Mouse (Mus musculus) ovary, postnatal 36 days (tissue): Measurements from ENCODE around the gene Angptl6.
A peak's percentile ranks its signal among the peaks of the same experiment; 100 is the strongest.

Source experiments
- DNase-seq: peaks from one replicate; pipeline ENCODE4 v3.0.0; 2022; ENCODE audit warnings: low spot score, mixed read lengths

Angptl6 gene

DNA sequence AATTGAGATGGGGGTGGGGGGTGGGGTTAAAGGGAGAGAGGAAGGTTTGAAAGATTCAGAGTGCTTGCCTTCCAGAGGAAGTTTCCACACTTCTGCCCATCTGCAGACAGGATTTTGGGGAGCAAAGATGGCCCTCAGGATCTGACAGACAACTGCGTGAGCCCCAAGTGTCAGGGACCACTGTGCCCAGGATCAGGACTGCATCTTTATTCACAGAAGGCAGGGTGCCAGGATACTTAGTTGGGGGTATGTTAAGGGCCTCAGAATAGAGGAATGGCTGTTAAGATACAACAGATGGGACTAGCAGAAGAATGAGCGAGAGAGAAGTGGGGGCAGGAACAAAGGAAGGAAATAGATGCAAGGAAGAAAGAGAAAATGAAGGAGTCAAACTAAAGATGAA is 7.0 kb upstream of the Angptl6 start:
- no peak for DNase-seq

DNA sequence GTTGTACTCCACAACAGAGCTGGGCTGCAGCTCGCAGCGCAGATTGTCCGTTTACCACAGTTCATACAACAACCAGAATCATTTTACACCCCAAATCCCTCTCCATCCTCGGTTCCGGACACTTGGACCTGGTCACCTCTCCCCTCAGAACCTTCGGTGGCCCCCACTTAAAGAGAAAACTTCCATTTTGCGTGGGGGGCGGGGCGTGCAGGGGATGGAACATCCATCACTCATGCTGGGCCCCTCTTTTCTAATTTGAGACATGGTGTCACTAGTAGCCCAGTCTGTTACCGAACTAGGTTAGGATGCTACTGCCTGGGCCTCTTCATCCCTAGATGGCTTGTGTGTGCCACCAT is 839 bp downstream of the Angptl6 start:
- DNase-seq: peak; percentile 47

DNA sequence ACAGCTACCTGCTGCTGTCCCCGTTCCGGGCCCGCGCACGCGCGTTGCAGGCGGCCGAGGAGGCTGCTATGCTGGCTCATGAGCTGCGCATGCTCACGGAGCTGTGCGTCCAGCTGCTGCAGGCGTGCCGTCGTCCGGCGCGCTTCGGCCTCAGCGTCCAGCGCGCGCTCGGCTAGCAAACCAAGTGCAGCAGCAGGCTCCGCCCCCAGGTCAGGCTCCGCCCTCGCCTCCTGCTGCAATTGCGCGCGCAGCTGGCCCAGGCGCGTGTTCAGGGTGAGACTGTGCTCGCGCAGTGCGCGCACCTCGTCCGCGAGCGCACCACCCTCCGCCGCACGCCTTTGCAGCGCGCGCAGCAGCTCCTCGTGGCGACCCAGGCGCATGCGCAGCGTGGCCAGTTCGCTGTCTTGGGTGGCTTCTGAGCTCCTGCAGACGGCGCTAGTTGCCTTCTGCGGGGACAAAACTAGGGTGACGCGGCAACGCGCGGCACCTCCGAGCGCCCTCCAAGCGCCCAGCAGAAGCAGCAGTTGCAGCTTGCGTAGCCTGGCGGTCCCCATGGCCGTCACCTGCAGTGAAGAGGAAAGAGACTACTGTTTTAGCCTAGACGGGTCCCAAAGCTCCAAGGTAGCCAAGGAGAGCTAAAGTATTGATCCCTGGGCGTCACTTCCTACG is 1.4 kb downstream of the Angptl6 start:
- DNase-seq: peak; percentile 100

DNA sequence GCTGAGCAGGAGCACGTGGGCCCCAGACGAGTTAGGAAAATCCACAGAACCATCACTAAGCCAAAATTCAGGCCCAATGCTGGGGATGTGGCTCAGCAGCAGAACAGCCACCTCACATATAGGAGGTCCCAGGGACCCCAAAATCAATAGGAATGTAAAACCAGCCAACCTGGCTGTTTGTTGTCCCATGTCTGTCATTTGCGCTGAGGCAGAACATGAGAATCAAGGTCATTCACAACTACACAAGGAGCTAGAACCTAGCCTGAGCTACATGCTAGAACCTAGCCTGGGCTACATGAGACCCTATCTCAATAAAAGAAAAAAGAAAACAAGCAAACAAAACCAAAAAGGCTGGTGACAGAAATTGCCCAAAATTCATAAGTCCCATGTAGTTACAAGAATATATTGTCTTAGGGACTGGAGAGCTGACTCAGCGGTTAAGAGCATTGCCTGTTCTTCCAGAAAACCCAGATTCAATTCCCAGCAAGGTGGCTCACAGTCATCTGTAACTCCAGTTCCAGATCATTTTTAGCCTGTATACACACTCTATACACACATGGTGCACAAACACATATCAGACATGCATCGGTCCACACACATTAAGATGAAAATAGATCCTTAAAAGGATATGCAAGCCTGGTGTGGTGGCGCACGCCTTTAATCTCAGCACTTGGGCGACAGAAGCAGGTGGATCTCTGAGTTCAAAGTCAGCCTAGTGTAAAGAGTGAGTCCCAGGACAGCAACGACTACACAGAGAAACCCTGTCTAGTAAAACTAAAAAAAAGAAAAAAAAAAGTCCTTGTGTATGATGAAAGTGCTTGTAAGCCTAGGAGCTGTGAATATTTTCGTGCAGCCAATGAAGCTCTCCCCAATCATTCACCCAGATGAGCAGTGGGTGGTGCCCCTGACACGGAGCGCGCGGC is 2.1 kb downstream of the Angptl6 start:
- no peak for DNase-seq

DNA sequence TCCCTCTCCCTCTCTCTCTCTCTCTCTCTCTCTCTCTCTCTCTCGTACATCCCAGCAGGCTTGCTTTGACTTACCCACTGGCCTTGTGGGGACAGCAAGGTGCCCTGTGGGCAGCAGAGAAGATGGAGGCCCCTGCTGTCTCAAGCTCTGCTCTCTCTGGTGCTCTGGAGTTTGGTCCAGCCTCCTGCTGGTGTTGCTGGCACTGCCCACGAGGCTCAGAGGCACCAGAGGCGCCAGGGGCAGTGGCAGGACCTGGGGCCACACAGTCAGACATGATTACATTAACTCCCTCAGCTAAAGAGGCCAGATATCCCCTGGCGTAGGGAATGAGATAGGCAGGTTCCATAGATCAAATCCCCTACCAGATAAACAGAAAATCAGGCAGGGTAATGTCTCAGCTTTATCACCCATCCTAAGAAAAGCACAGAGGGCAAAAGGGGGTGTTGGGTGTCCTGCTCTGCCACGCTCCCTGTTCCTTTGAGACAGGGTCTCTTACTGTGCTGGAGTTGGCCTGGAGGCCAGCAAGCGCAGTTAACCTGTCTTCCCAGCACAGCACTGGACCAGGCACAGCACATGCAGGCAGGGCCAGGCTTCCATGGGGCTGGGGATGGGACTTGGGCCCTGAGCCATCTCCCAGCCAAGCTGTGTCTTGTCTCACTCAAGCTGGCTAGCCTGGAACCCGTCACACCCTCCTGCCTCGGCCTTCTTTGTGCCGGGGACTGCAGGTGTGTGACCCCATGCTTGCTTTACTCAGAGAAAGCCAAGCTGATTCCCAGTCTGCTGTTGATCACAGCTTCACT is 3.0 kb downstream of the Angptl6 start:
- no peak for DNase-seq

DNA sequence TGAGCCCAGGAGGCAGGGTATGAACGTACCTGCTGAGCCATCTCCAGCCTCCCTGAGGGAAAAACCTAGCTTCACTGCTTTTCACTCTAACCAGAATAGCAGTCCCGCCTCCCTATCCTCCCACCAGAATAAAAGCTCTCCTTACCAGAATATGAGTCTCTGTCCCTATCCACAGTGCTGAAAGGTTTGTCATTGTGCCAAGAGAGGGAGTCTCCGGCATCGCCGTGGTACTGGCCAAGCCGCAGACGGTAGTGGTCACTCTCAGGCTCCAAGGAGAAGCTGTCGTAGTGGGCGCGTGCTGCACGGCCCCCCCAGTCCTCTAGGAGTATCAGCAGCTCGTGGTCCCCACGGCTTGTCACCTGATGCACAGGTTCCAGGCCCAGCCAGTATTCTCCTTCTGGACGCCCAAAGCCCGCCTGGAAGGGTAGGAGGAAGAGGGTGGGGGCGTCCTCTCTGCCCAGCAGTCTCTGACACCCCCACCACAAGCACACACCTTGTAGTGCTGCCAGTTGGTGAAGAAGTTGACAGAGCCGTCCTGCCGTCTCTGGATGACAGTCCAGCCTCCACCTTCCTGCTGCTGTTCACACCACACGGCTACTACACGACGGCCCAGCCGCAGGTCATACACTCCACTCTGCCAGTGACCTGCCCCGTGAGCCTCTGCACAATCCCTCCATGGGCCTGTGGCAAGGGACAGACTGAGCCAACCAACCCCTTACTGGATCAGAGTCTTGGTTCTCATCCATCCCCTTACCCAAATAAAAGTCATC is 4.3 kb downstream of the Angptl6 start:
- no peak for DNase-seq

DNA sequence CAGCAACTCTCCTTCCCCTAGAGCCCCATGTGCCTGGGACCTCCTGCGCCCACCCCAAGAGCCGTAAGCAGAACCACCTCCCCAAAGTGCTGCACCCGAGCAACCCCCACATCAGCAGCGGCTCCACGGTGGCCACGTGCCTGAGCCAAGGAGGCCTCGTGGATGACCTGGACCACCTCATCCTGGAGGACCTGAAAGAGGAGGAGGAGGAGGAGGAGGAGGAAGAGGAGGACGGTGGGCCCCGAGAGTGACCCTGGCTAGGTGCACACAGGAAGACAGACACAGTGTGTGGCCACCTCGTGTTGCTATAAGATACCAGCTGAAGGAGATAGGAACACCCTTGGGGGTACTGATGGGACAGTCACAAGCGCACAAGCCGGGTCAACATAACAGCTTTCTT is 6.0 kb downstream of the Angptl6 start:
- DNase-seq: no peak

DNA sequence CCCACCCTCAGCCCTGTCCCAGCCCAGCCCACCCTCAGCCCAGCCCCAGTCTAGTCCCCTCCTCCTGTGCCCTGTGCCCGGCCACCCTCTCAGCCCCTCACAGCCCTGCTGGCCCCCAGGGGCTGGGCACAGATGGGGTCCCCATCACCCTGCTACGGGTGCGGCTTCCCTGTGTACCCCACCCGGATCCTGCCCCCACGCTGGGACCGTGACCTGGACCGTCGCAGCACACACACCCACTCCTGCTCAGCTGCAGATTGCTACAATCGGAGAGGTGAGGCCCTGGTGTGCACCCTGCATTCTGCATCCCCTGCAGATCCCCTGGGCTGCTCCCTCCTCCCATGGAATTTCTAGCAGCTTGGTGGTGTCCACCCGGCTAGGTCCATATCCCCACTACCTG is 6.5 kb downstream of the Angptl6 start:
- no peak for DNase-seq

DNA sequence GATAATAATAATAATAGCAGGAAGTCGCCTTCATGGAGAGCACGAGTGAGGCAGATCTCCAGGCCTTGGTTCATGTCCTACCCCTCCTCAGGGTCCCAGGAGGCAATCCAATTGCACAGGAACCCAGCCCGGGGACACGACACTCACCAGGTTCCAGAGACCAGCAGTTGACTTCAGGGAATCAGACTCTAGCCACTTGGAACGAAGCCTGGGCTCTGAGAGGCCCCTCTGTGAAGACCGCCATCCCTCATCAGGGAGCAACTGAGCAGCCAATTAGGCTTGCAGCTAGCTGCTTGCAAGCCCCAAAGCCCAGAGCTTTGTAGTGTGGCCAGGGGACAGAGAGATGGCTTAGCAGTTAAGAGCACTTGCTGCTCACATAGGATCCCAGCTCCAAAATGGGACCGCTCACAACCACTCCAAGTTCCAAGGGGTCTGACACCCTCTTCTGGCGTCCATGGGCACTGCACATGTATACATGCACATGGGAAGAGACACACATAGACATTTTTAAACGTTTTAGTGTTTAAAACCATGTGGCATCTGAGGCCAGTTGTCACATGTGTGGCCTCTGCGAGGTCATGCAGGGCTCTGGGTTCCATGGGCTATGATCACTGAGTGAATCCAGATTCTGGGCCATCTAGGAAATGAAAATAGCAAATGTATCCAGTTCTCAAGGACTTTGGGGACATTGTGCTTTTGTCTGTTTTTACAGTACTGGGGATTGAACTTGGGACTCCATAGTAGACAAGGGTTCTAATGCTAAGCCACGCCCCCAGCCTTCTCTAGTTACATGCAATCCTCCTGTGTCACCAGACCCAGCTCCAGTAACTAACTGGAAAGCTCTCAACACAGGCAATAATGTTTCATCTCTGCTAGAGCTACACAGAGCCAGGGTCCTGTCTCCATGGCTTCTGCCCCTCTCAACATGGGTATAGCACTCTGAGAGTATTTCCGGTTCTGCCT is 9.0 kb downstream of the Angptl6 start:
- no peak for DNase-seq

DNA sequence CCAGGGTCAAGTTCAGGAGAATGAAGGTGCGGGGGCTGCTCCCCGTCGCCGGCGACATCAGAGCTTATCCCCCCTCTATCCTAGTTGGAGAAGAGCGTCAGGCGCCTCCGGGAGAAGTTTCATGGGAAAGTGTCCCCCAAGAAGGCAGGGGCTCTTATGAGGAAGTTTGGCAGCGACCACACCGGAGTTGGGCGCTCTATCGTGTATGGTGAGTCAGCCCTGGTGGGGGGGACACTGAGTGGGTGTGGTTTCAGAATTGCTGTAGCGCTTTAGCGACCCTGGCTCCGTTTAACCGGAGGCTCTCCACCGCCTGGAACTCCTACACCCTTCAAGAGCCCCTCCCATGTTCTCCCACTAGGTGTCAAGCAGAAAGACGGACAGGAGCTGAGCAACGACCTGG is 10.3 kb downstream of the Angptl6 start:
- no peak for DNase-seq

DNA sequence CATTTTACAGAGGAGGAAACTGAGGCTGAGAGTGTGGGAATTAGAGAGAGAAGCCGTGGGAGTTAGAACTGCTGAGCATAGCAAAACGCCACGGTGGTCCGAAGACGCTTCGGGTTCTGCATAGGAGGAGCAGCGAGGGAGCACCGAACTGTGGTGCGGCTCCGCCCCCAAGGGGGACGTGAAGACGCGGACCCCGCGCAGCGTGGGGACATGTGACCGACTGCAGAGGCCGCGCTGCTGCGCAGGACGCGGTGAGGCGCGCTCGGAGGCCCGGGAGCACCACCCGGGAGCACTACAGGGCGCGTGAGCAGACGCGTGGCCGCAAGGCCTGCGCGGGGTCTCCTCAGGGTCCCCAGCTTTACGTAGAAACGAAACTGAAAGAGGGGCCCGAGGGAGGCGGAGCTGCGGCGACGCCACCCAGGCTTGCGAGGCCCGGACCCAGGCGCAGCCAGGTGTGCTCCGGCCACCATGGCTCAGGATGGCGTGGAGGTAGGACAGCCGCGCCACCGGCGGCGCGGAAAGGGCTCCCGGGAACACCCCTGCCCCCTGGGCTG is 11.0 kb downstream of the Angptl6 start, which contains the start of gene A230050P20Rik:
Gene A230050P20Rik, plus strand, starts transcription at position 195 of the 554 bp plus-strand sequence.
- DNase-seq: peak; percentile 65

DNA sequence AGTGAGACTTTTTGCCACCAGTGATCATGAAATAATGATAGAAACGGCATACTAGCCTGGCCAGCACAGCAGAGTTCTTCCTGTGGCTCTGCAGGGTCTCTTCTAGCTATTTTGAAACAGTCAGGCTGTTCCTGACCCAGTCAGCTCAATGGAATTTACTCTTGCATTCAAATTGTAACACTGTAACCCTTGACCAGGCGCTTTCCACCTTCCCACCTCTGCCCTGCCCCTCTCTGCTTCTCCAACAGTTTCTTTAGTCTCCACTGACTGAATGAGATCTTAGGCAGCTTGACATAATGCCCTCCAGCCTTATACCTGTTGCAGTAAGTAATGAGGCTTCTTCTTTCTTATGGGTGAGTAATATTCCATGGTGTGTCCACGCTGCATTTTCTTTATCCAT is 12.6 kb downstream of the Angptl6 start:
- no peak for DNase-seq

DNA sequence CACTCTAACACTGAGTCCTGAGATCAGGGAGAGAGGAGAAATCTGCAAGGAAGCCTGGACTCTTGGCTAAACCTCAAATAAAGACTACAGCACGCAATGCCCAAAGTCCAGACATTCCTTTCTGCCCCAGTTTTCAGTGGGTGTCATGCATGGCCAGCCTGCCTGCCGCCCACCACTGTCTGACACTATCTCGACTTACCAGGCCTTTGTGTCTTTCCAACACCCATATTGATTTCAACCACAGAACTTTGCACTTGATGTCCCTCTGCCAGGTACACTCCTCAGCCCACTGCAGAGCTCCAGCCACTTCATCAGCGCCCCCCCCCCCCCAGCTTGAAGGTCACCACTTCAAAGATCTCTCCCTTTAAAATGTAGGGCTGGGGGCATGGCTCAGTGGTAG is 17.3 kb downstream of the Angptl6 start:
- no peak for DNase-seq

DNA sequence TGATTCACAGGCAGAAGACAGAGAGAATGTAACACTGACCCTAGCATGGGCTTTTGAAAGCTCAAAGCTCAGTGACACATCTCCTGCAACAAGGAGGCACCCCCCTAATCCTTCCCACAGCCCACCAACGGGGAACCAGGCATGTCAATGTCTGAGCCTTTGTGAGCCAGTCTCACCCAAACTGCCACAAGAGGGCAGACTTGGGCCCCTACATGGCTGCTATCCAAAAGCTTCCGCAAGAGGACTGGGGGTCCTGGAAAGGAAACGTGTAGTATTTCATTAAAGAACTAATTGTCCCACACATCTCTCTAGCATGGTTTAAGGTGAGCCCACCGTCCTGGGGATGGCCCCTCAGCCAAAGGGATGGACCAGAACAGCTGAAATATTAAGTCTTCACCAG is 17.7 kb downstream of the Angptl6 start:
- DNase-seq: no peak

DNA sequence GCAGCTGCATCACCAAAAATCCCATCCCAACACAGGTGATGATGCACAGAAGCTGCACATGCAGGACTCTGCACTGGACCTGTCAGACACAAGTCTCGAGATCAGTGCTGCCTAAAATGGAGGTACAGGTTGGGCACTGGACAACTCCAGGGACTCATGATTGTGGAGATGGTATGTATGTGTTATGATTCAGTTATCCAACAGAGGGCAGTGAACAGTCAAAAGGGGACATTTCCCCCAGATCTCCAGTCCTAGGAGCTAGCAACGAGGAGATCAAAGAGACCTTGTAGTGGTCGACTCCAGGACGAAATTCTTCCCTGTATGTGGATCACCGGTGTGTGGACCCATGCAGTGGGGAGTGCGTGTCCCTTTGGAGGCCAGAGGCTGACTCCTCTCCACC is 19.6 kb downstream of the Angptl6 start:
- no peak for DNase-seq

DNA sequence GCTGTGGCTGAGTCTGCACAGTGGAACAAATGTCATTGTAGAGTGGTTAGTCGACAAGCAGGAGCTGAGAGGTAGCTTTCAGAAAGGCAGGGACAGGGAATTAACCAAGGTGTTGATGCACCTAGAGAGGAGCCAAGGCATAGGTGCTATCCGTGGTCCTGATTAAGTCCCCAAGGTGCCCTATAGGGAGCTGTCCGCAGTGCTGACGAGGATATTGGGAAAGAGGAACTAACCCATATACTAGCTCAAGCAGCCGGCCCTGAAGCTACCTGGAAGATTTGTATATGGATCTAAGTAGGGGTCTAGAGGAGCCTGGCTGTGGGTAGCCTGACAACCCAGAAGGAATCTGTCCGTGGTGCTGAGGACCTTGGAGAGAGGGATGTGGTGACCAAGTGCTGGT is 22.4 kb downstream of the Angptl6 start:
- DNase-seq: peak; percentile 39

DNA sequence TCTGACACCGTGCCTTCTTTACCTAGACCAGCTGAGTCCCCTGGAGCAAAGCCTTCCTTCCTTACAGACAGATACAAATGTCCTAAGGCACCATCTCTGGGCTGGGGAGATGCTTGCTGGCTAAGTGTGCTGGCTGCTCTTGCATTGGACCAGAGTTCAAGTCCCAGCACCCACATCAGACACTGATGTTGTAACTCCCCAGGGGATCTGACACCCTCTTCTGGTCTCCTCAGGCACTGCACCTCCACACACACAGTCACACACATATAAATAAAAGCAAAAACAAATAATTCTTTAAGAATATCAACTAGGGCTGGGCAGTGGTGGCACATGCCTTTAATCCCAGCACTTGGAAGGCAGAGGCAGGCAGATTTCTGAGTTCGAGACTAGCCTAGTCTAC is 29.3 kb downstream of the Angptl6 start:
- no peak for DNase-seq

DNA sequence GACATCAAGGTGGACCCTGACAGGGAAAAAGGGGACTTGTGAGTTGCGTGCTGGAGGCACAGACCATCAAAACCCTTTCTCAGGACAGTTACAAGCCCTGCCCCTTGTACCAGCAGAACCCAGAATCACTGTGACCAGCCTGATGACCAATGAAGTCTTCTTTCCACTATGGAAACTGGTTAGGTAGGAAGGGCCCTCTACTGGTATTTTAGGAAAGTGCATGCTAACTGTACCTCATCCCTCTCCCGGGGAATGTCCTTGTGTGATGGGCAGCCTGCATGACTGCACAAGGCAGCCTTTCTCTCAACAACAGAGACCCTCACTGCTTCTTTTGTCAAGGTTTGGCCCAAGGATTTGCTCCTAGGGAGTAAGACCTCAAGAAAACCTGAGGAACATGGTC is 36.9 kb downstream of the Angptl6 start:
- DNase-seq: no peak

DNA sequence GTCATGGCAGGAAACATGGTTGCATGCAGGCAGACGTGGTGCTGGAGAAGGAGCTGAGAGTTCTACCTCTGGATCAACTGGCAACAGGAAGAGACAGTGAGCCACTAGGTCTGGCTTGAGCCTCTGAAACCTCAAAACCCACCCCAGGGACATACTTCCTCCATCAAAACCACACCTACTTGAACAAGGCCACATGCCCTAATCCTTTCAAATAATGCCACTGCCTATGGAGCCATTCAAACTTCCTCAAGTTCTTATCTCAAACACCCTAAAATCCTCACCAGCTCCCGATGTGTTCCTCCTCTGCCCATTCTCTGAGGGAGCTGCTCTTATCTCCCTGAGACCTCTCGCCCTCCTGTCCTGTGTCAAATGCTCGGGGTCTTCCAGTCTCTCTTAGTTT is 37.3 kb downstream of the Angptl6 start:
- no peak for DNase-seq

DNA sequence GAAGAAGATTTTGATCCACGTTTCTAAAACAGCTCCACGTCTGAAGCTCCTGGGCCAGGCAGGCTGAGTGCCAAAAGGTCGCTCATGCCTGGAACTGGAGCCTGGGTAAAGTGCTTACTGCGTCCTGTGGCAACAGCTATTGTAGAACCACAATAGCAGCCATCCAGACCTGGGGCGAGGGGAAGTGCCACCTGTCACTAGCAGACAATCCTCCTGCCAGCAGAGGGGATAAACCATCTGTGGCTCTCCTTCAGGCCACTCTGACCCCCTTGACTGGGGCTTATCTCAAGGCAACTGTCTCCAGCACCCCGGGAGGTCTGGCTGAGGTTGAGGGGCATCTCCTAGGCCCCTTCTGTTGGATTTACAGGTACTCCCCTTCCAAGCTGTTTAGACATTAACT is 40.6 kb downstream of the Angptl6 start:
- no peak for DNase-seq
